Mouse (Mus musculus) testis, postnatal 10 days (tissue): ENCODE measurements at regions not wholly inside any gene's neighbourhood (a gene's known extent, or its start where the extent isn't known, plus 50 kb on each side); places are given as distances from the start of the nearest gene placed in this dataset.

Experiments
- DNase-seq: peaks from one replicate; pipeline ENCODE4 v3.0.0; 2021; ENCODE audit warnings: low spot score

DNA sequence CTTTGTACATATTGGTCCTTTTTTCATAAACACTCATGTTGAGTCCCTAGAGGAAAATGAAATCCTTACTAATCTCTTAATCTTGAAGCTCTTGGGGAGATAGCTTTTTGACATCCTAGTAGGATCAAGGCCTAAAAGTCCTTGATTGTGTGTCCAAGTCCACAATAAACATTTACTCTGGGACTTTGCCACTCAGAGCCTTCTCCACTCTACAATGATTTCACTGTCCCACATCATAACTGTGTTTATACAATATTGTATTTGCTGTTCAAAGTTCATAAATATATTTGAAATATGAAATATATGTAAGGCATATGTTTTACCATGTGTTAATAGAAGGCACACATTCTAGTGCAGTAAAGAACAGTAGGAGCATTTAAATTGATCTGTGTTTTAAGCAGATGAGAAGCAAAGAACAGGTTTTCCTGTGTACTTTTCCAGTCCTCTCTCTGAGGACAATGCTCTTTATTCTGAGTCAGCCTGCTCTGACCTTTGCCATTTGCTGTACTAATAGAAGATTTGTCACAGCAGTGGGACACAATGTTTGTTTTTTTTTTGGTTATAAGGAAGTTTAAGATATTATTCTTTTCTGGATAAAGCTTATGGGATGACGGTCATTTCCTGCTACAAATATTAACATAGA is 130.7 kb upstream of the Gprin3 start:
- DNase-seq, result no peak

DNA sequence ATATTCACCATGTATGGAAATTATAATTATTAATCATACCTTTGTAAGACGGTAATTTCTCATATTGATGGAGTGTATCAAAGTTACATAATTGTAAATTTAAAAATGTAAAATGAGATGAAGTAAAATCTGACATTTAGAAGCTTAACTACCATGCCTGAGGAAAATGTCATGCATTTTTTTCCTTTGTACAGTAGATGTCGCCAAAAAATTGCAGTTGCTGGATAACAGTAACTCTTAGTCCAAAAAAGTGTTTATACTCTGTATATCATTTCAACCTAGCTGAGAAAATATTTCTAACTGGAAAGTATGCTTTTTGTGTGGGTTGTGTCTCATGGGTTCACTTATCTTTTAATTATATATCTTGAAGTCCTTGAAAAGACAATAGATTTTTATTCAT is 110.9 kb upstream of the Gprin3 start:
- no peak for DNase-seq

GRCm38 (mm10) chr6:59524940-59525265 is 98.8 kb upstream of the Gprin3 start:
- DNase-seq, result no peak

- no peak for DNase-seq
These were observed 98.2 kb upstream of the Gprin3 start for GRCm38 (mm10) chr6:59524095-59524939.

GRCm38 (mm10) chr6:59522960-59523359 is 96.9 kb upstream of the Gprin3 start:
- DNase-seq, result no peak

- no peak for DNase-seq
These were observed 74.7 kb upstream of the Gprin3 start for GRCm38 (mm10) chr6:59500818-59501217.

DNA sequence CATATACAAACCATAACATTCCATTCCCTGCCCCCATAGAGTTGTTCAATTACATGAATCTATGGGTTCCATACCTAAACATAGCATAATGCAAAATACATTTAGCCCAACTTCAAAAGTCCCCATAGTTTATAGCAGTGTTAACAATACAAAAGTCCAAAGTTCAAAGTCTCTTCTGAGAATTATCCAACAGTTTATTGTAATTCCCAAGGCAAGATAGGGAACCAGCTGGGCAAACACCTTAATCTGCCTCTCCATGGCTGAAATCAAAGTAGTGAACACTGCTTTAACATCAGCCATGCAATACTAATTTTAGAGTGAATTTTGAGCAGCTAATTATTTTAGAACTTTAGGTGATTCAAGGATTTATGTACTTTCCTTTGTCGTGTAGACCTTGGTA is 72.7 kb upstream of the Gprin3 start:
- no peak for DNase-seq

DNA sequence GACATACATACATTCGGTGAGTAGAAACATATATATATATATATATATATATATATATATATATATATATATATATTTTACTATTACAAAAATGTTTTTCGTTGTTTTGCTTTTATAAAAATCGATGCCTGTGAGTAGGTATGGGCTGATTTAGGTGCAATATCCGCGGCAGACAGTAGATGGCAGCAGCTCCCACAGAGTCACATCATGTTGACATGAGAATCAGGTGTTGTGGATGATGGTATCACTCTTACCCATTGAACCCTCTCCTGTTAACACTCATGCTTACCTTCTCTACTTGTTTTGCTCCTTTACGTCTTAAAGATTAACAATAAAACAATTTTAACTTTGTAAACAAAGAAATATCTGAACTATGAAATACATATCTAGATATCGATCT is 72.0 kb upstream of the Gprin3 start:
- DNase-seq, result peak; percentile 74

GRCm38 (mm10) chr6:59489001-59489575 is 63.0 kb upstream of the Gprin3 start:
- no peak for DNase-seq

DNA sequence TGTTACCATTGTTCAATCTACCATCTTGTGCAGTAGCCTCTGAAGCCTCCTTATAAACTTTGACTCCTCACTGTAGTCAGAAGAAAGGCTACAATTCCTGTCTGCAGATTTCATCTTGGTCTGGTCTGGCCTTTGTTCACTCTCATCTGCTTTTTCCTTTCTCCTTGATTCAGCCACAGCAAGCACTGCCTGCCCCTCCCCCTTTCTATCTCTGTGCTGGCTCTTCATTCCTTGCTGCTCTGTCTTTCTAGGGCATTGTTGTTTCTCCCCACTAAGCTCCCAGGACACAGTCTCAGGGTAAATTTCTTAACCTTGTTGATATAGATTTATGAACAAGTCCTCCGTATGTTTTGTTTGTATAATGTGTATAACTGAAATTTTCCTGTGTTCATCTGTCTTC is 62.3 kb upstream of the Gprin3 start:
- no peak for DNase-seq

DNA sequence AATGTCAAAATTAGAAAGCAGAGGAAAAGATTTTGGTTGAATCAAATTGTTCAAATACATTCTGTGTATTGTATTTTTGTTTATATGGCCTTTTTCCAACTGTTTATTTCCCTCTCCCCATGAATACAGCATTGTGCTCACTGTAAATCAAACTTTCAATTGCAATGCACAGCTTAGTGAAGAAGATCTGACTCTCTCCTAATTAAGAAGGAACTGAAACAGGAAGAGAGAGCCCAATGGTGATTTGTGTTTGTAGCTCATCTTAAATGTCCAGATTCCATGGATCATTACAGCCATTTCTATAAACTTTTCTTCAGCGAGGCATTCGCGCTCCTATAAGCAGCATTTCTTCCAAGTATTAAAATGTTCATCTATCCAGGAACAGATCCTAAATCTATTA is 57.9 kb upstream of the Gprin3 start:
- no peak for DNase-seq

DNA sequence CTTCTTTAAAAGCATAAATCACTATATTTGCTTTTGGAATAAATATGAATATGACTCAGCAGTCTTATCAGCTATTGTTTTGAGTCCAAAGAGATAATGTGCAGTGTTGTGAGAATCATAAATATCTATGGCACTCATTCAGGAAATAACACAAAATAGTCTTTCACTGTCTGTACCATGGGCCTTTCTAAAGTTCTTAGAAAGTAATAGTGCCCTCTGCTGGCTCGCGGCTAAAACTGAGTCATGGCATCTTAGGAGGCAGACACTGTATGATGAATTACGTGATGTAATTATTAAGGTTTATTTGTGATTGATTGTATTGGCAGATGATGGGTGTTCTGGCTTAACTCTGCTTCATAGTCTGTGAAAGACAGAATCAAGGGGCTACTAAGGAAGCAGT is 57.5 kb upstream of the Gprin3 start:
- DNase-seq, result peak; percentile 66
